Comparison of ENCODE assay signal across 11 mouse cellular contexts in genomic region chr14:117879313-117879712, GRCm38 (mm10).
DNase-seq lines count a peak whose midpoint lies in the region; ATAC-seq and TF ChIP-seq lines count a peak whose summit lies in the region.
"Had no signal": no experiment of that assay in that cellular context is flagged by ENCODE, and none has a peak within 500 bp of the region (broad histone marks: within the 10 kb centered on the region; RNA-seq: fewer than 3 reads in every experiment).

No protein-coding gene starts in this region.

- H3K9me3 ChIP-seq in hindbrain, embryonic 16.5 days (ENCODE audit: control insufficient read depth, low read length), result no peaks in the 10 kb centered on the region
- H3K9me3 ChIP-seq in hindbrain, embryonic 14.5 days (ENCODE audit: control insufficient read depth, low read length), result no peaks in the 10 kb centered on the region
- no peaks in the 10 kb centered on the region for H3K9me3 ChIP-seq in midbrain, postnatal 0 days (ENCODE audit: low read length)
- no peaks in the 10 kb centered on the region for H3K9me3 ChIP-seq in midbrain, embryonic 15.5 days
- H3K9me3 ChIP-seq: midbrain, embryonic 12.5 days had no signal

- no peaks in the 10 kb centered on the region for H3K27me3 ChIP-seq in hindbrain, embryonic 16.5 days (replicated peaks; ENCODE audit: control insufficient read depth, insufficient read depth, low read length)
- no peaks in the 10 kb centered on the region for H3K27me3 ChIP-seq in hindbrain, embryonic 14.5 days (ENCODE audit: control insufficient read depth, insufficient read depth, low read length)
- no peaks in the 10 kb centered on the region for H3K27me3 ChIP-seq in midbrain, postnatal 0 days (ENCODE audit: insufficient read depth, low read length)
- H3K27me3 ChIP-seq in midbrain, embryonic 15.5 days (replicated peaks), result no peaks in the 10 kb centered on the region
- H3K27me3 ChIP-seq: forebrain, embryonic 13.5 days; midbrain, embryonic 12.5 days had no signal

- H3K36me3 ChIP-seq in hindbrain, embryonic 16.5 days (ENCODE audit: control insufficient read depth, insufficient read depth, low read length), result no peaks in the 10 kb centered on the region
- H3K36me3 ChIP-seq in hindbrain, embryonic 14.5 days (replicated peaks; ENCODE audit: control insufficient read depth, insufficient read depth), result no peaks in the 10 kb centered on the region
- no peaks in the 10 kb centered on the region for H3K36me3 ChIP-seq in midbrain, postnatal 0 days (ENCODE audit: insufficient read depth, low read length)
- H3K36me3 ChIP-seq in midbrain, embryonic 15.5 days (replicated peaks), result no peaks in the 10 kb centered on the region
- H3K36me3 ChIP-seq: heart, embryonic 13.5 days; midbrain, embryonic 12.5 days had no signal

- intact Hi-C loops in heart, postnatal 10 days (cut with DNase I), result no loop called here

- no peak overlapping the region for H3K4me3 ChIP-seq in hindbrain, embryonic 16.5 days (ENCODE audit: low read length)
- H3K4me3 ChIP-seq in hindbrain, embryonic 14.5 days (replicated peaks; ENCODE audit: low read length), result no peak overlapping the region
- H3K4me3 ChIP-seq in midbrain, postnatal 0 days (ENCODE audit: low read depth, low read length), result no peak overlapping the region
- H3K4me3 ChIP-seq in midbrain, embryonic 15.5 days, result no peak overlapping the region
- H3K4me3 ChIP-seq: forebrain, embryonic 13.5 days; heart, embryonic 13.5 days; midbrain, embryonic 12.5 days had no signal

- H3K4me2 ChIP-seq in hindbrain, embryonic 16.5 days (ENCODE audit: low read length), result no peak overlapping the region
- no peak overlapping the region for H3K4me2 ChIP-seq in hindbrain, embryonic 14.5 days (replicated peaks)
- no peak overlapping the region for H3K4me2 ChIP-seq in midbrain, postnatal 0 days (ENCODE audit: low read depth, low read length, poor library complexity, severe bottlenecking)
- H3K4me2 ChIP-seq in midbrain, embryonic 15.5 days, result no peak overlapping the region
- H3K4me2 ChIP-seq: forebrain, embryonic 13.5 days; heart, embryonic 13.5 days; midbrain, embryonic 12.5 days had no signal

- H3K27ac ChIP-seq in hindbrain, embryonic 16.5 days (ENCODE audit: low read depth, low read length), result no peak overlapping the region
- H3K27ac ChIP-seq in hindbrain, embryonic 14.5 days, result no peak overlapping the region
- no peak overlapping the region for H3K27ac ChIP-seq in midbrain, postnatal 0 days (ENCODE audit: low read depth, low read length)
- H3K27ac ChIP-seq in midbrain, embryonic 15.5 days, result no peak overlapping the region
- H3K27ac ChIP-seq: forebrain, embryonic 13.5 days; heart, embryonic 13.5 days; midbrain, embryonic 12.5 days had no signal

- no peaks in the 10 kb centered on the region for H3K4me1 ChIP-seq in hindbrain, embryonic 16.5 days (ENCODE audit: control insufficient read depth, insufficient read depth, low read depth, low read length)
- H3K4me1 ChIP-seq in hindbrain, embryonic 14.5 days (replicated peaks; ENCODE audit: control insufficient read depth, insufficient read depth, low read length), result no peaks in the 10 kb centered on the region
- no peaks in the 10 kb centered on the region for H3K4me1 ChIP-seq in midbrain, postnatal 0 days (ENCODE audit: insufficient read depth, low read length)
- no peaks in the 10 kb centered on the region for H3K4me1 ChIP-seq in midbrain, embryonic 15.5 days
- H3K4me1 ChIP-seq: forebrain, embryonic 13.5 days; heart, embryonic 13.5 days had no signal

- 79% methylated on average over 9 of the region's 9 CpGs for WGBS in hindbrain, embryonic 16.5 days
- 88% methylated on average over 9 of the region's 9 CpGs for WGBS in hindbrain, embryonic 14.5 days
- WGBS in midbrain, postnatal 0 days, result 89% methylated on average over 9 of the region's 9 CpGs
- WGBS in midbrain, embryonic 15.5 days, result 86% methylated on average over 9 of the region's 9 CpGs

- H3K9ac ChIP-seq in hindbrain, embryonic 16.5 days (ENCODE audit: low read depth, low read length), result no peak overlapping the region
- no peak overlapping the region for H3K9ac ChIP-seq in hindbrain, embryonic 14.5 days
- H3K9ac ChIP-seq in midbrain, postnatal 0 days (replicated peaks; ENCODE audit: low read length, poor library complexity, severe bottlenecking), result no peak overlapping the region
- no peak overlapping the region for H3K9ac ChIP-seq in midbrain, embryonic 15.5 days
- H3K9ac ChIP-seq: forebrain, embryonic 13.5 days; heart, embryonic 13.5 days; midbrain, embryonic 12.5 days had no signal

- peak; percentile 65; the same call in 1 of the 2 replicates for ATAC-seq in hindbrain, embryonic 16.5 days
- no peak for ATAC-seq in hindbrain, embryonic 14.5 days (ENCODE audit: low FRiP score)
- ATAC-seq in midbrain, postnatal 0 days (ENCODE audit: low FRiP score), result no peak
- ATAC-seq in midbrain, embryonic 15.5 days (replicated peaks), result no peak
- ATAC-seq: forebrain, embryonic 13.5 days had no signal

- no peak for DNase-seq in hindbrain, embryonic 14.5 days (ENCODE audit: low spot score)
- DNase-seq in midbrain, postnatal 0 days (ENCODE audit: low spot score), result peak; percentile 50
- peak; percentile 32 to 46 for DNase-seq in heart, postnatal 10 days
- peak; percentile 4 for DNase-seq in lung, postnatal 36 days
- DNase-seq in layer of hippocampus, postnatal 36 days, result no peak
- no peak for DNase-seq in frontal cortex, postnatal 10 days (ENCODE audit: low spot score in 2 of 2)

- TF ChIP-seq CTCF in midbrain, postnatal 0 days (IDR thresholded peaks at IDR 0.05), result peak; percentile 39; the same call in 1 of the 2 replicates

Comparison
In these comparisons a context has a peak if more than half of its experiments do, and no peak if none do; other contexts are left out.
1. DNase-seq: peak in midbrain, postnatal 0 days (single experiment), heart, postnatal 10 days (2 of 2) and lung, postnatal 36 days (single experiment); none in hindbrain, embryonic 14.5 days (single experiment), layer of hippocampus, postnatal 36 days (0 of 2) and frontal cortex, postnatal 10 days (0 of 2).